Mouse (Mus musculus): ENCODE measurements around the gene Kri1. TPM values are rescaled to one million over a fixed set of nuclear protein-coding genes. Genes with fewer than 3 reads are reported as not detected.

Kri1 gene
- total and polyA plus RNA-seq, 2 experiments from 2014 or later: 10.9 to 15.3 TPM

- H3K4me2 ChIP-seq (ENCODE audit: low read depth, low read length): peak overlapping the region; percentile 65
- no peak for TF ChIP-seq CTCF (IDR thresholded peaks at IDR 0.05; ENCODE audit: low read depth)
- no peaks in the 10 kb centered on the region; the same call in 1 of the 2 replicates for H3K36me3 ChIP-seq (ENCODE audit: insufficient read depth, low read length)
- no peak overlapping the region for H3K9ac ChIP-seq (replicated peaks; ENCODE audit: low read length)
- no peaks in the 10 kb centered on the region for H3K9me3 ChIP-seq (ENCODE audit: low read length)
- peaks cover 8% of the 10 kb centered on the region; the same call in 1 of the 2 replicates for H3K4me1 ChIP-seq (ENCODE audit: insufficient read depth, low read length)
- ATAC-seq (no peak), DNase-seq (ENCODE audit: low spot score) (no peak)
- no peak overlapping the region for H3K27ac ChIP-seq
- H3K4me3 ChIP-seq (ENCODE audit: low read length): no peak overlapping the region
- H3K27me3 ChIP-seq (ENCODE audit: insufficient read depth, low read length): no peaks in the 10 kb centered on the region
- 76% methylated on average over 19 of the region's 19 CpGs for whole genome bisulfite sequencing
Measured at GRCm38 (mm10) chr9:21322211-21322916, 34.6 kb upstream of the Kri1 start.

- no peak for ATAC-seq
Measured at GRCm38 (mm10) chr9:21321513-21321835, 33.7 kb upstream of the Kri1 start.

GRCm38 (mm10) chr9:21320619-21321512 is 33.1 kb upstream of the Kri1 start, which contains the start of gene Slc44a2:
TSS of gene Slc44a2 (plus strand) at chr9:21320698.
- DNase-seq (ENCODE audit: low spot score): peak; percentile 91
- Histone ChIP-seq H3K4me1 (ENCODE audit: insufficient read depth, low read length) (peaks cover 7% of the 10 kb centered on the region; the same call in 1 of the 2 replicates), H3K36me3 (ENCODE audit: insufficient read depth, low read length) (no peaks in the 10 kb centered on the region; the same call in 1 of the 2 replicates), H3K9ac (replicated peaks; ENCODE audit: low read length) (peak within 1 kb of the TSS; percentile 66), H3K4me2 (ENCODE audit: low read depth, low read length) (peak within 1 kb of the TSS; percentile 65), H3K9me3 (ENCODE audit: low read length) (no peaks in the 10 kb centered on the region), H3K4me3 (ENCODE audit: low read length) (peak within 1 kb of the TSS; percentile 58), H3K27me3 (ENCODE audit: insufficient read depth, low read length) (no peaks in the 10 kb centered on the region), H3K27ac (peak within 1 kb of the TSS; percentile 49; the same call in 1 of the 2 replicates)
- under 1% methylated on average over 51 of the region's 52 CpGs for WGBS
- ATAC-seq: peak; percentile 94
- no peak; the same call in 1 of the 2 replicates for TF ChIP-seq CTCF (IDR thresholded peaks at IDR 0.05; ENCODE audit: low read depth)

More at GRCm38 (mm10) chr9:21321513-21321835, 33.7 kb upstream of the Kri1 start:
- Histone ChIP-seq H3K27ac (no peak overlapping the region; the same call in 1 of the 2 replicates), H3K4me3 (ENCODE audit: low read length) (peak overlapping the region; percentile 58), H3K27me3 (ENCODE audit: insufficient read depth, low read length) (no peaks in the 10 kb centered on the region), H3K4me2 (ENCODE audit: low read depth, low read length) (peak overlapping the region; percentile 65), H3K36me3 (ENCODE audit: insufficient read depth, low read length) (no peaks in the 10 kb centered on the region; the same call in 1 of the 2 replicates), H3K4me1 (ENCODE audit: insufficient read depth, low read length) (peaks cover 7% of the 10 kb centered on the region; the same call in 1 of the 2 replicates), H3K9me3 (ENCODE audit: low read length) (no peaks in the 10 kb centered on the region), H3K9ac (replicated peaks; ENCODE audit: low read length) (peak overlapping the region; percentile 66)
- DNase-seq (ENCODE audit: low spot score): peak; percentile 13
- TF ChIP-seq CTCF (IDR thresholded peaks at IDR 0.05; ENCODE audit: low read depth): no peak
- 13% methylated on average over 6 of the region's 6 CpGs for WGBS

GRCm38 (mm10) chr9:21320280-21320618 is 32.5 kb upstream of the Kri1 start:
- 13% methylated on average over 4 of the region's 4 CpGs for WGBS
- no peak; the same call in 1 of the 2 replicates for ATAC-seq

GRCm38 (mm10) chr9:21319503-21319902 is 31.7 kb upstream of the Kri1 start:
- Histone ChIP-seq H3K4me3 (ENCODE audit: low read length) (no peak overlapping the region), H3K27ac (no peak overlapping the region), H3K9me3 (ENCODE audit: low read length) (no peaks in the 10 kb centered on the region), H3K27me3 (ENCODE audit: insufficient read depth, low read length) (no peaks in the 10 kb centered on the region), H3K9ac (replicated peaks; ENCODE audit: low read length) (no peak overlapping the region), H3K4me1 (ENCODE audit: insufficient read depth, low read length) (peaks cover 7% of the 10 kb centered on the region; the same call in 1 of the 2 replicates), H3K36me3 (ENCODE audit: insufficient read depth, low read length) (no peaks in the 10 kb centered on the region), H3K4me2 (ENCODE audit: low read depth, low read length) (no peak overlapping the region)
- TF ChIP-seq CTCF (IDR thresholded peaks at IDR 0.05; ENCODE audit: low read depth): 0 out of 2 replicates have a peak, but pooled peaks have one; percentile 12
- ATAC-seq: no peak
- WGBS: 90% methylated on average over 4 of the region's 4 CpGs
- DNase-seq (ENCODE audit: low spot score): no peak

More at GRCm38 (mm10) chr9:21320280-21320618, 32.5 kb upstream of the Kri1 start:
- Histone ChIP-seq H3K9me3 (ENCODE audit: low read length) (no peaks in the 10 kb centered on the region), H3K4me1 (ENCODE audit: insufficient read depth, low read length) (peaks cover 7% of the 10 kb centered on the region; the same call in 1 of the 2 replicates), H3K4me2 (ENCODE audit: low read depth, low read length) (peak overlapping the region; percentile 65), H3K4me3 (ENCODE audit: low read length) (peak overlapping the region; percentile 58), H3K27me3 (ENCODE audit: insufficient read depth, low read length) (no peaks in the 10 kb centered on the region), H3K9ac (replicated peaks; ENCODE audit: low read length) (peak overlapping the region; percentile 66; the same call in 1 of the 2 replicates), H3K36me3 (ENCODE audit: insufficient read depth, low read length) (no peaks in the 10 kb centered on the region; the same call in 1 of the 2 replicates), H3K27ac (no peak overlapping the region)
- no peak for TF ChIP-seq CTCF (IDR thresholded peaks at IDR 0.05; ENCODE audit: low read depth)
- peak; percentile 4 for DNase-seq (ENCODE audit: low spot score)

- Histone ChIP-seq H3K27me3 (ENCODE audit: insufficient read depth, low read length) (no peaks in the 10 kb centered on the region), H3K9ac (replicated peaks; ENCODE audit: low read length) (no peak overlapping the region), H3K4me3 (ENCODE audit: low read length) (no peak overlapping the region), H3K4me2 (ENCODE audit: low read depth, low read length) (no peak overlapping the region), H3K9me3 (ENCODE audit: low read length) (no peaks in the 10 kb centered on the region), H3K27ac (no peak overlapping the region), H3K36me3 (ENCODE audit: insufficient read depth, low read length) (no peaks in the 10 kb centered on the region), H3K4me1 (ENCODE audit: insufficient read depth, low read length) (peaks cover 7% of the 10 kb centered on the region; the same call in 1 of the 2 replicates)
- no peak for TF ChIP-seq CTCF (IDR thresholded peaks at IDR 0.05; ENCODE audit: low read depth)
- 91% methylated on average over 6 of the region's 6 CpGs for WGBS
- DNase-seq (ENCODE audit: low spot score) (no peak), ATAC-seq (no peak)
Measured at GRCm38 (mm10) chr9:21318792-21319191, 31.0 kb upstream of the Kri1 start.
